In genomic region chr11:5878661-5879060, GRCm38 (mm10) we compare ENCODE assay signal across 8 mouse cellular contexts. TPM values are rescaled to one million over a fixed set of nuclear protein-coding genes. Genes with fewer than 3 reads are reported as not detected.
DNase-seq lines count a peak whose midpoint lies in the region; ATAC-seq and TF ChIP-seq lines count a peak whose summit lies in the region.

No protein-coding gene starts in this region.

- peak overlapping the region; percentile 90 for H3K4me2 ChIP-seq in CH12.LX (ENCODE audit: insufficient read depth, low read depth, poor library complexity, severe bottlenecking)
- H3K4me2 ChIP-seq in forebrain, embryonic 16.5 days (ENCODE audit: low read length), result peak overlapping the region; percentile 79
- peak overlapping the region; percentile 88 for H3K4me2 ChIP-seq in liver, postnatal 0 days (ENCODE audit: low read depth, low read length)

- intact Hi-C loops in heart, postnatal 36 days (cut with DNase I), result loop anchor here (2.0 kb wide), 1 partner anchor 90 kb away; the partner anchor contains the start of gene Dbnl

- H3K27ac ChIP-seq in heart, embryonic 10.5 days, result peak overlapping the region; percentile 90
- H3K27ac ChIP-seq in CH12.LX (ENCODE audit: insufficient read depth, low read depth), result peak overlapping the region; percentile 53
- peak overlapping the region; percentile 90 for H3K27ac ChIP-seq in forebrain, embryonic 16.5 days (ENCODE audit: low read length)
- H3K27ac ChIP-seq in liver, postnatal 0 days (ENCODE audit: low read depth), result peak overlapping the region; percentile 7

- peaks cover 36% of the 10 kb centered on the region for H3K4me1 ChIP-seq in heart, embryonic 10.5 days
- H3K4me1 ChIP-seq in CH12.LX (ENCODE audit: control insufficient read depth in 1 of 2, insufficient read depth in 2 of 2), result peaks cover 18 to 41% of the 10 kb centered on the region in 2 experiments
- peaks cover 22% of the 10 kb centered on the region for H3K4me1 ChIP-seq in forebrain, embryonic 16.5 days (replicated peaks; ENCODE audit: control insufficient read depth, insufficient read depth, low read length)
- peaks cover 15% of the 10 kb centered on the region for H3K4me1 ChIP-seq in liver, postnatal 0 days (ENCODE audit: insufficient read depth)

- no peak for TF ChIP-seq POLR2A in CH12.LX (IDR thresholded peaks at IDR 0.05; ENCODE audit: low read depth, low read length)

- ATAC-seq in forebrain, embryonic 16.5 days, result no peak
- no peak for ATAC-seq in liver, postnatal 0 days
- ATAC-seq in CD4-positive, CD25-positive, alpha-beta regulatory T cell, adult 4 months, result no peak

- no peak for TF ChIP-seq RAD21 in CH12.LX (IDR thresholded peaks at IDR 0.05; ENCODE audit: low read depth, low read length)

- no peak for TF ChIP-seq CTCF in CH12.LX (conservative IDR thresholded peaks at IDR 0.05 in 1 of 2, IDR thresholded peaks at IDR 0.05 in 1 of 2; ENCODE audit: low read depth in 2 of 2, low read length in 2 of 2)
- no peak for TF ChIP-seq CTCF in liver, postnatal 0 days (IDR thresholded peaks at IDR 0.05; ENCODE audit: low read depth)

- peaks cover 32% of the 10 kb centered on the region for H3K36me3 ChIP-seq in heart, embryonic 10.5 days
- H3K36me3 ChIP-seq in CH12.LX (replicated peaks in 1 of 2; ENCODE audit: control insufficient read depth in 1 of 2, insufficient read depth in 1 of 2, low read length in 1 of 2), result peaks cover 30 to 33% of the 10 kb centered on the region in 2 experiments
- peaks cover 2% of the 10 kb centered on the region; the same call in 1 of the 2 replicates for H3K36me3 ChIP-seq in forebrain, embryonic 16.5 days (ENCODE audit: control insufficient read depth, insufficient read depth)
- H3K36me3 ChIP-seq in liver, postnatal 0 days (replicated peaks; ENCODE audit: insufficient read depth, low read length), result peaks cover 12% of the 10 kb centered on the region

- peak overlapping the region; percentile 73 for H3K4me3 ChIP-seq in heart, embryonic 10.5 days
- H3K4me3 ChIP-seq in CH12.LX (replicated peaks in 1 of 3; ENCODE audit: low read depth in 2 of 3, low read length in 2 of 3, poor library complexity in 1 of 3), result peak overlapping the region; percentile 34 to 73 (median 56)
- H3K4me3 ChIP-seq in forebrain, embryonic 16.5 days (replicated peaks; ENCODE audit: low read length), result peak overlapping the region; percentile 78
- peak overlapping the region; percentile 65 for H3K4me3 ChIP-seq in liver, postnatal 0 days (ENCODE audit: low read depth, low read length)

- dilution Hi-C loops in CH12.LX (cut with MboI; ENCODE audit: extremely low pct_ligation_motif_present, extremely low pct_unique_long_range_greater_than_20kb, low sequenced_read_pairs), result no loop called here

- 45% methylated on average over 8 of the region's 8 CpGs for WGBS in heart, embryonic 10.5 days
- 31% methylated on average over 8 of the region's 8 CpGs for WGBS in forebrain, embryonic 16.5 days
- WGBS in liver, postnatal 0 days (ENCODE audit: insufficient replicate concordance), result 38% methylated on average over 8 of the region's 8 CpGs

- TF ChIP-seq EP300 in CH12.LX (IDR thresholded peaks at IDR 0.05; ENCODE audit: low read length), result no peak
- TF ChIP-seq EP300 in liver, postnatal 0 days (IDR thresholded peaks at IDR 0.05; ENCODE audit: low read depth), result no peak

- no peaks in the 10 kb centered on the region for H3K9me3 ChIP-seq in heart, embryonic 10.5 days
- H3K9me3 ChIP-seq in CH12.LX (replicated peaks; ENCODE audit: low read length), result peaks cover 2% of the 10 kb centered on the region
- no peaks in the 10 kb centered on the region for H3K9me3 ChIP-seq in forebrain, embryonic 16.5 days (ENCODE audit: control insufficient read depth, low read length)
- H3K9me3 ChIP-seq in liver, postnatal 0 days (ENCODE audit: low read length), result no peaks in the 10 kb centered on the region

- peak overlapping the region; percentile 74 for H3K9ac ChIP-seq in CH12.LX (ENCODE audit: insufficient read depth, low read depth)
- H3K9ac ChIP-seq in forebrain, embryonic 16.5 days (replicated peaks; ENCODE audit: low read depth, low read length), result peak overlapping the region; percentile 68
- H3K9ac ChIP-seq in liver, postnatal 0 days (replicated peaks), result no peak overlapping the region; the same call in 1 of the 2 replicates

- in situ Hi-C loops in CH12.LX (cut with MboI; ENCODE audit: low pct_ligation_motif_present, low pct_unique_long_range_greater_than_20kb, low sequenced_read_pairs), result no loop called here

- H3K27me3 ChIP-seq in heart, embryonic 10.5 days (ENCODE audit: insufficient read depth, poor library complexity, severe bottlenecking), result no peaks in the 10 kb centered on the region
- H3K27me3 ChIP-seq in CH12.LX (replicated peaks), result no peaks in the 10 kb centered on the region
- no peaks in the 10 kb centered on the region for H3K27me3 ChIP-seq in forebrain, embryonic 16.5 days (replicated peaks; ENCODE audit: control insufficient read depth, insufficient read depth, low read length)
- no peaks in the 10 kb centered on the region for H3K27me3 ChIP-seq in liver, postnatal 0 days (ENCODE audit: insufficient read depth, low read length)

- no peak for DNase-seq in heart, embryonic 10.5 days (ENCODE audit: low spot score)
- no peak for DNase-seq in heart, postnatal 36 days
- peak; percentile 54 for DNase-seq in CH12.LX (ENCODE audit: extremely low read depth)
- DNase-seq in liver, postnatal 0 days, result no peak
- no peak for DNase-seq in cerebellum, adult 9-11 months
- DNase-seq in left cerebral cortex, adult 18-20 months (ENCODE audit: low spot score in 2 of 2), result no peak

- H3K79me2 ChIP-seq in CH12.LX (replicated peaks; ENCODE audit: control insufficient read depth, extremely low read depth, insufficient read depth, poor library complexity, severe bottlenecking), result peaks cover 24% of the 10 kb centered on the region

TF ChIP-seq in CH12.LX, 34 proteins besides CTCF, POLR2A, EP300 and RAD21 (continues in another document):
- TF ChIP-seq ZNF384 (IDR thresholded peaks at IDR 0.05; ENCODE audit: low read depth, low read length) (no peak), MYC (IDR thresholded peaks at IDR 0.05; ENCODE audit: low read depth, low read length) (peak; percentile 5; the same call in 1 of the 2 replicates), UBTF (IDR thresholded peaks at IDR 0.05; ENCODE audit: low read depth, low read length) (no peak), ZKSCAN1 (IDR thresholded peaks at IDR 0.05; ENCODE audit: borderline replicate concordance, low read depth, low read length) (no peak), JUND (conservative IDR thresholded peaks at IDR 0.05; ENCODE audit: low read depth, low read length) (no peak), MAFK (IDR thresholded peaks at IDR 0.05; ENCODE audit: insufficient replicate concordance, low read length) (0 out of 2 replicates have a peak, but pooled peaks have one; percentile 28), USF1 (IDR thresholded peaks at IDR 0.05; ENCODE audit: low read depth, low read length) (no peak), TBP (conservative IDR thresholded peaks at IDR 0.05; ENCODE audit: low read depth, low read length) (no peak), NRF1 (IDR thresholded peaks at IDR 0.05; ENCODE audit: low read depth, low read length) (no peak)

RNA-seq across cellular contexts. Expression of gene Pold2, which starts 0.6 kb away (rescaled TPM):
- 140 and 162 TPM in 2 replicates for polyA plus RNA-seq in heart, embryonic 10.5 days (2016; fragmentation: Nextera tagmentation; extraction: Ambion mirVana)
- 10 to 100 TPM; 36.1 to 38.7 TPM for total RNA-seq in heart, postnatal 36 days (2021)
- 285 and 330 TPM in 2 replicates for total RNA-seq in CH12.LX (2012; rRNA removed)
- 120 and 136 TPM in 2 replicates for total RNA-seq in CH12.LX (2014; rRNA removed)
- polyA plus RNA-seq in CH12.LX (2012; ENCODE audit: insufficient read length, low read depth), result 205 and 218 TPM in 2 replicates
- polyA plus RNA-seq in forebrain, embryonic 16.5 days (2015; fragmentation: Nextera tagmentation; extraction: Ambion mirVana), result 72.1 and 75.8 TPM in 2 replicates
- polyA plus RNA-seq in liver, postnatal 0 days (2015; fragmentation: Nextera tagmentation; extraction: Ambion mirVana), result 24.0 and 27.0 TPM in 2 replicates
- polyA plus RNA-seq in CD4-positive, CD25-positive, alpha-beta regulatory T cell, adult 4 months (2017; shearing (Covaris generic)), result 10 to 100 TPM; 29.7 to 67.2 TPM
- 10 to 100 TPM; 27.1 to 29.0 TPM for total RNA-seq in left cerebral cortex, adult 18-20 months (2021)

RNA-seq across cellular contexts. Expression of gene Aebp1, which starts 16.9 kb away (rescaled TPM):
- polyA plus RNA-seq in heart, embryonic 10.5 days (2016; fragmentation: Nextera tagmentation; extraction: Ambion mirVana), result 22.4 and 25.7 TPM in 2 replicates
- 10 to 100 TPM; 17.3 to 27.3 TPM for total RNA-seq in heart, postnatal 36 days (2021)
- total RNA-seq in CH12.LX (2012; rRNA removed) (0.17 and 0.34 TPM in 2 replicates), CH12.LX (2014; rRNA removed) (not detected in 2 replicates)
- polyA plus RNA-seq in CH12.LX (2012; ENCODE audit: insufficient read length, low read depth), result 0.87 and 1.4 TPM in 2 replicates
- polyA plus RNA-seq in forebrain, embryonic 16.5 days (2015; fragmentation: Nextera tagmentation; extraction: Ambion mirVana), result 12.6 and 18.5 TPM in 2 replicates
- polyA plus RNA-seq in liver, postnatal 0 days (2015; fragmentation: Nextera tagmentation; extraction: Ambion mirVana), result 2.9 and 3.1 TPM in 2 replicates
- polyA plus RNA-seq in CD4-positive, CD25-positive, alpha-beta regulatory T cell, adult 4 months (2017; shearing (Covaris generic)), result under 1 TPM; 0.35 to 0.51 TPM
- total RNA-seq in left cerebral cortex, adult 18-20 months (2021), result 10 to 100 TPM; 21.4 to 23.5 TPM

RNA-seq across cellular contexts. Expression of gene Myl7, which starts 19.9 kb away (rescaled TPM):
- 6,952 and 8,117 TPM in 2 replicates for polyA plus RNA-seq in heart, embryonic 10.5 days (2016; fragmentation: Nextera tagmentation; extraction: Ambion mirVana)
- 100 to 1,000 TPM; 502 to 735 TPM for total RNA-seq in heart, postnatal 36 days (2021)
- 0.42 TPM in 1 of 2 replicates, not detected in the other for total RNA-seq in CH12.LX (2012; rRNA removed)
- not detected in 2 replicates for total RNA-seq in CH12.LX (2014; rRNA removed)
- polyA plus RNA-seq in CH12.LX (2012; ENCODE audit: insufficient read length, low read depth), result 0.44 TPM in 1 of 2 replicates, not detected in the other
- polyA plus RNA-seq in forebrain, embryonic 16.5 days (2015; fragmentation: Nextera tagmentation; extraction: Ambion mirVana), result not detected in 2 replicates
- 2.4 and 2.6 TPM in 2 replicates for polyA plus RNA-seq in liver, postnatal 0 days (2015; fragmentation: Nextera tagmentation; extraction: Ambion mirVana)
- not detected for polyA plus RNA-seq in CD4-positive, CD25-positive, alpha-beta regulatory T cell, adult 4 months (2017; shearing (Covaris generic))
- not detected for total RNA-seq in left cerebral cortex, adult 18-20 months (2021)

RNA-seq across cellular contexts. Expression of gene Polm, which starts 40.8 kb away (rescaled TPM):
- 8.9 and 11.1 TPM in 2 replicates for polyA plus RNA-seq in heart, embryonic 10.5 days (2016; fragmentation: Nextera tagmentation; extraction: Ambion mirVana)
- 1 to 10 TPM; 2.7 to 3.1 TPM for total RNA-seq in heart, postnatal 36 days (2021)
- total RNA-seq in CH12.LX (2012; rRNA removed) (7.7 and 9.7 TPM in 2 replicates), CH12.LX (2014; rRNA removed) (1.00 and 1.9 TPM in 2 replicates)
- 4.1 TPM in 2 replicates for polyA plus RNA-seq in CH12.LX (2012; ENCODE audit: insufficient read length, low read depth)
- polyA plus RNA-seq in forebrain, embryonic 16.5 days (2015; fragmentation: Nextera tagmentation; extraction: Ambion mirVana), result 8.7 and 8.8 TPM in 2 replicates
- 2.1 and 2.3 TPM in 2 replicates for polyA plus RNA-seq in liver, postnatal 0 days (2015; fragmentation: Nextera tagmentation; extraction: Ambion mirVana)
- 10 to 100 TPM; 17.2 to 37.5 TPM for polyA plus RNA-seq in CD4-positive, CD25-positive, alpha-beta regulatory T cell, adult 4 months (2017; shearing (Covaris generic))
- 10 to 100 TPM in 1 of 2 experiments, 1 to 10 TPM in 1; 8.2 to 11.4 TPM for total RNA-seq in left cerebral cortex, adult 18-20 months (2021)

Comparison
In these comparisons a context has a peak if more than half of its experiments do, and no peak if none do; other contexts are left out.
1. H3K27ac ChIP-seq: peak in every context shown above with its lines; median percentile 90 in heart, embryonic 10.5 days; 90 in forebrain, embryonic 16.5 days; 53 in CH12.LX; 7 in liver, postnatal 0 days.
2. RNA of gene Myl7, which starts 19.9 kb away (polyA plus RNA-seq): 6,952 to 8,117 TPM in heart, embryonic 10.5 days; 2.4 to 2.6 TPM in liver, postnatal 0 days, 0.44 TPM in CH12.LX, not detected in forebrain, embryonic 16.5 days and not detected in CD4-positive, CD25-positive, alpha-beta regulatory T cell, adult 4 months; every median in the first group is over 1,000 times any median in the second.
3. Peak in every context shown above with its lines, with median percentiles within 50 percentile points of each other: H3K4me3 ChIP-seq and H3K4me2 ChIP-seq.